Mouse (Mus musculus) heart, embryonic 11.5 days (tissue): ENCODE measurements around the gene Gm13757. TPM values are rescaled to one million over a fixed set of nuclear protein-coding genes. Genes with fewer than 3 reads are reported as not detected.
"Not testable (repeated sequence)": the region's sequence is repeated elsewhere in the genome, so short reads cannot be mapped to it uniquely, and the experiment has no call there.

Experiments
- ATAC-seq: fragments of 200-750 bp; cut with Nextera tagmentation; replicated peaks from 2 replicates; pipeline ENCODE4 v1.8.0; 2017; ENCODE audit warnings: moderate library complexity; ENCODE audit not compliant: insufficient number of reproducible peaks, low FRiP score, low TSS enrichment
- H3K27ac ChIP-seq: fragments of 300-500 bp; sonication (generic); 2 replicates; pipeline ENCODE4 v1.5.1; 2014; ENCODE audit warnings: mild to moderate bottlenecking, low read depth, low read length
- H3K27me3 ChIP-seq: fragments of 300-500 bp; sonication (generic); 2 replicates; pipeline ENCODE4 v1.6.1; 2014; ENCODE audit warnings: mild to moderate bottlenecking, low read length, mixed read lengths; ENCODE audit not compliant: control insufficient read depth, insufficient read depth
- H3K36me3 ChIP-seq: fragments of 300-500 bp; sonication (generic); 2 replicates; pipeline ENCODE4 v1.6.1; 2014; ENCODE audit warnings: mild to moderate bottlenecking, low read length, moderate library complexity, mixed read lengths; ENCODE audit not compliant: control insufficient read depth, insufficient read depth
- H3K4me1 ChIP-seq: fragments of 300-500 bp; sonication (generic); 2 replicates; pipeline ENCODE4 v1.6.1; 2014; ENCODE audit warnings: low read length; ENCODE audit not compliant: control insufficient read depth, insufficient read depth
- H3K4me2 ChIP-seq: fragments of 300-500 bp; sonication (generic); 2 replicates; pipeline ENCODE4 v1.6.1; 2014; ENCODE audit warnings: mild to moderate bottlenecking, moderate library complexity
- H3K4me3 ChIP-seq: fragments of 300-500 bp; sonication (generic); 2 replicates; pipeline ENCODE4 v1.5.1; 2014; ENCODE audit warnings: low read depth, low read length
- H3K9ac ChIP-seq: fragments of 300-500 bp; sonication (generic); 2 replicates; pipeline ENCODE4 v1.6.1; 2014; ENCODE audit warnings: mild to moderate bottlenecking, low read depth, low read length, moderate library complexity
- H3K9me3 ChIP-seq: fragments of 300-500 bp; sonication (generic); replicated peaks from 2 replicates; pipeline ENCODE4 v1.6.1; 2016; ENCODE audit warnings: low read length; ENCODE audit not compliant: control insufficient read depth
- WGBS: fragments of 180-500 bp; shearing (Covaris S2); extraction: QIAGEN DNeasy Blood & Tissue Kit; methylation state at CpG from one replicate; pipeline ENCODE4 v1.1.7; 2014; ENCODE audit not compliant: insufficient replicate concordance; 5-methylcytosine and 5-hydroxymethylcytosine counted together
- polyA plus RNA-seq: library from polyadenylated mRNA; unstranded; fragments of >200 nt; fragmentation: Nextera tagmentation; extraction: Ambion mirVana; gene quantifications from 2 replicates; pipeline ENCODE4 v1.2.1, GENCODE M21; 2014

Gene Gm13757
- not detected in 2 replicates for polyA plus RNA-seq

DNA sequence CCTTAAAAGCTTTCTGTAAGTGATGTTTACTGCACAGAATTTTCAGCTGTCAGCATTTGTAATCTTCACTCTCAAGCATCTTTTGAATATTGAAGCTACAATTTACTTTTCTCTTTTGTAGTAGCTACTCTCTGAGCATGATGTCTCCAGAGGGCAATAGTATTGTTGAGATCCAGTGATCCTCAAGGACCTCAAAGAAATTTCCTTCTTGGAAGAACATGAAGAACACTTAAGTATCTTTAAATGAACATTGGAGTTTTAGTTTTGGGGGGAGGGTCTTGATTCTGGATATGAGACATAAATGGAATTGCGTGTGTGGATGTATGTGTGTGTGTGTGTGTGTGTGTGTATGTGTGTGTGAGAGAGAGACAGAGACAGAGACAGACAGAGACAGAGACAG is at the start of gene Gm13757:
Gm13757 (minus strand) TSS at position 101 of the 400 bp plus-strand sequence.
- no peak within 1 kb of the TSS for H3K9ac ChIP-seq
- H3K36me3 ChIP-seq, result no peaks in the 10 kb centered on the region
- no peaks in the 10 kb centered on the region for H3K9me3 ChIP-seq
- H3K4me2 ChIP-seq, result no peak within 1 kb of the TSS
- H3K4me1 ChIP-seq, result no peaks in the 10 kb centered on the region
- 95% methylated on average over 1 of the region's 1 CpGs for WGBS
- H3K27ac ChIP-seq, result no peak within 1 kb of the TSS
- H3K4me3 ChIP-seq, result no peak within 1 kb of the TSS
- no peaks in the 10 kb centered on the region for H3K27me3 ChIP-seq
- no peak for ATAC-seq

- WGBS, result 78% methylated on average over 2 of the region's 2 CpGs
- H3K27ac ChIP-seq, result no peak within 1 kb of the TSS
- no peak within 1 kb of the TSS for H3K4me2 ChIP-seq
- no peak within 1 kb of the TSS for H3K4me3 ChIP-seq
- no peaks in the 10 kb centered on the region for H3K27me3 ChIP-seq
- no peak for ATAC-seq
- no peaks in the 10 kb centered on the region for H3K36me3 ChIP-seq
- no peaks in the 10 kb centered on the region for H3K4me1 ChIP-seq
- H3K9ac ChIP-seq, result no peak within 1 kb of the TSS
- no peaks in the 10 kb centered on the region for H3K9me3 ChIP-seq
Measured at GRCm38 (mm10) chr2:88493020-88493419, 44.1 kb upstream of the Gm13757 start, which contains the start of gene Olfr1185-ps1. Gene Olfr1185-ps1 (plus strand): TSS chr2:88493320.

DNA sequence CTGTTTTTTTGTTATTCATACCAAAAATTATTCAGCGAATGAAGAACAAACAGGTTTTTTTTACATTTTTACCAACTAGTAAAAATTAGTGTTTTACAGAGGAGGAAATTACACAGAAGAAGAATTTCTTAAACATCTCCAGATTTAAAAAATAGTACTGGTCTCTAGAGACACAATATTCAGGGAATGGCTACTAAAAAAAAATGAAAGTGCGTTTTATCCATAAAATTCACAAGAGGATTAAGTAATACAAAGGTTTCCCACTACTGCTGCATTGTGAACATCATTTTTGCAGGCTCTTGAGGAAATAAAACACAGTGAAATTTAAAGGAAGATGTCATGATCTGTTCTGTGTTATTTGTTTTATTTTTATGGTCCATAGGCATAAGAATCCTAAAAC is 34.4 kb upstream of the Gm13757 start, which contains the start of gene Olfr1184:
Olfr1184 (plus strand) TSS at position 301 of the 400 bp plus-strand sequence.
- Histone ChIP-seq H3K9me3 (no peaks in the 10 kb centered on the region), H3K4me2 (no peak within 1 kb of the TSS), H3K4me1 (no peaks in the 10 kb centered on the region), H3K36me3 (no peaks in the 10 kb centered on the region), H3K4me3 (no peak within 1 kb of the TSS), H3K9ac (no peak within 1 kb of the TSS), H3K27me3 (no peaks in the 10 kb centered on the region), H3K27ac (no peak within 1 kb of the TSS)
- 84% methylated on average over 2 of the region's 2 CpGs for WGBS
- ATAC-seq, result no peak

GRCm38 (mm10) chr2:88454567-88454966 is 5.6 kb upstream of the Gm13757 start, which contains the start of gene Olfr1183:
Gene Olfr1183 (plus strand): TSS chr2:88454867.
- H3K9ac ChIP-seq, H3K27me3 ChIP-seq, ATAC-seq, H3K4me3 ChIP-seq, H3K4me1 ChIP-seq, H3K4me2 ChIP-seq, H3K36me3 ChIP-seq, H3K27ac ChIP-seq, H3K9me3 ChIP-seq: not testable (repeated sequence)
- WGBS, result 79% methylated on average over 1 of the region's 1 CpGs

DNA sequence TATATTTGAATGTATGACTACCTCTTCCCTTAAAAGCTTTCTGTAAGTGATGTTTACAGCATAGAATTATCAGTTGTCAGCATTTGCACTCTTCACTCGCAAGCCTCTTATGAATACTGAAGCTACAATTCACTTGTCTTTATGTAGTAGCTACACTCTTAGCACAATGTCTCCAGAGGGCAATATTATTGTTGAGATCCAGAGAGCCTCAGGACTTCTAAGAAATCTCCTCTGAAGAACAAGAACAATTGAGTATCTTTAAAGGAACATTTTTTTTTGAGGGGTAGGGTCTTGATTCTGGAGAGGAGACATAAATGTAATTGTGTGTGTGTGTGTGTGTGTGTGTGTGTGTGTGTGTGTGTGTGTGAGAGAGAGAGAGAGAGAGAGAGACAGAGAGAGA is 22.9 kb downstream of the Gm13757 start, which contains the start of gene Olfr1181:
Olfr1181 (minus strand) TSS at position 101 of the 400 bp plus-strand sequence.
- H3K27me3 ChIP-seq, result no peaks in the 10 kb centered on the region
- H3K27ac ChIP-seq, result no peak within 1 kb of the TSS
- no peaks in the 10 kb centered on the region for H3K9me3 ChIP-seq
- no peak within 1 kb of the TSS for H3K4me2 ChIP-seq
- WGBS, result 75% methylated on average over 1 of the region's 1 CpGs
- ATAC-seq, result no peak
- H3K4me1 ChIP-seq, result no peaks in the 10 kb centered on the region
- H3K9ac ChIP-seq, result no peak within 1 kb of the TSS
- no peaks in the 10 kb centered on the region for H3K36me3 ChIP-seq
- H3K4me3 ChIP-seq, result no peak within 1 kb of the TSS

GRCm38 (mm10) chr2:88419051-88419450 is 29.9 kb downstream of the Gm13757 start, which contains the start of gene Olfr1180:
Gene Olfr1180 (minus strand): TSS chr2:88419151.
- Histone ChIP-seq H3K4me1 (no peaks in the 10 kb centered on the region), H3K9me3 (no peaks in the 10 kb centered on the region), H3K9ac (no peak within 1 kb of the TSS), H3K4me2 (no peak within 1 kb of the TSS), H3K27me3 (no peaks in the 10 kb centered on the region), H3K4me3 (no peak within 1 kb of the TSS), H3K36me3 (no peaks in the 10 kb centered on the region), H3K27ac (no peak within 1 kb of the TSS)
- 74% methylated on average over 2 of the region's 2 CpGs for WGBS
- ATAC-seq, result no peak

- 77% methylated on average over 3 of the region's 3 CpGs for WGBS
- H3K27ac ChIP-seq, result no peak within 1 kb of the TSS
- no peak within 1 kb of the TSS for H3K4me2 ChIP-seq
- no peaks in the 10 kb centered on the region for H3K9me3 ChIP-seq
- H3K36me3 ChIP-seq, result no peaks in the 10 kb centered on the region
- H3K4me3 ChIP-seq, result no peak within 1 kb of the TSS
- ATAC-seq, result no peak
- H3K9ac ChIP-seq, result no peak within 1 kb of the TSS
- no peaks in the 10 kb centered on the region for H3K4me1 ChIP-seq
- H3K27me3 ChIP-seq, result no peaks in the 10 kb centered on the region
Measured at GRCm38 (mm10) chr2:88406353-88406752, 42.6 kb downstream of the Gm13757 start, which contains the start of gene Olfr1179. Gene Olfr1179 (minus strand): TSS chr2:88406453.

Other genes with a start within 250 kb of the Gm13757 start
- not detected in 2 replicates for gene Olfr1170, start 220.8 kb downstream of the Gm13757 start, polyA plus RNA-seq
- gene Olfr1173, start 169.3 kb downstream of the Gm13757 start, polyA plus RNA-seq, result not detected in 2 replicates
- not detected in 2 replicates for gene Olfr1174-ps, start 134.0 kb downstream of the Gm13757 start, polyA plus RNA-seq
- not detected in 2 replicates for gene Olfr1175-ps, start 121.9 kb downstream of the Gm13757 start, polyA plus RNA-seq
- not detected in 2 replicates for gene Olfr1176, start 112.4 kb downstream of the Gm13757 start, polyA plus RNA-seq
- not detected in 2 replicates for gene Olfr1177-ps, start 102.6 kb downstream of the Gm13757 start, polyA plus RNA-seq
- gene Olfr1178, start 62.1 kb downstream of the Gm13757 start, polyA plus RNA-seq, result not detected in 2 replicates
- gene Olfr1179, start 42.7 kb downstream of the Gm13757 start, polyA plus RNA-seq, result not detected in 2 replicates
- not detected in 2 replicates for gene Olfr1180, start 30.0 kb downstream of the Gm13757 start, polyA plus RNA-seq
- not detected in 2 replicates for gene Olfr1181, start 23.0 kb downstream of the Gm13757 start, polyA plus RNA-seq
- gene Olfr1183, start 5.7 kb upstream of the Gm13757 start, polyA plus RNA-seq, result not detected in 2 replicates
- not detected in 2 replicates for gene Olfr1184, start 34.5 kb upstream of the Gm13757 start, polyA plus RNA-seq
- not detected in 2 replicates for gene Olfr1185-ps1, start 44.2 kb upstream of the Gm13757 start, polyA plus RNA-seq
- not detected in 2 replicates for gene Olfr1186, start 69.4 kb upstream of the Gm13757 start, polyA plus RNA-seq
- not detected in 2 replicates for gene Olfr1188, start 107.8 kb upstream of the Gm13757 start, polyA plus RNA-seq
- gene Olfr1189, start 137.3 kb upstream of the Gm13757 start, polyA plus RNA-seq, result not detected in 2 replicates
- gene Olfr1191-ps1, start 191.4 kb upstream of the Gm13757 start, polyA plus RNA-seq, result not detected in 2 replicates
- not detected in 2 replicates for gene Olfr1192-ps1, start 199.4 kb upstream of the Gm13757 start, polyA plus RNA-seq
- not detected in 2 replicates for gene Olfr1193, start 226.5 kb upstream of the Gm13757 start, polyA plus RNA-seq
- not detected in 2 replicates for gene Olfr1195, start 240.1 kb upstream of the Gm13757 start, polyA plus RNA-seq